Mouse (Mus musculus): Measurements from ENCODE around the gene Btbd9.

- TF ChIP-seq CTCF (conservative IDR thresholded peaks at IDR 0.05; ENCODE audit: low read length) (no peak), POU5F1 (IDR thresholded peaks at IDR 0.05; ENCODE audit: borderline replicate concordance, low read length) (no peak)
Observed at GRCm38 (mm10) chr17:30235380-30235779, 340.9 kb downstream of the Btbd9 start.
